Comparison of ENCODE assay signal across 7 mouse cellular contexts in genomic region chr2:167672212-167672685, GRCm38 (mm10). TPM values are rescaled to one million over a fixed set of nuclear protein-coding genes. Genes with fewer than 3 reads are reported as not detected.
DNase-seq lines count a peak whose midpoint lies in the region; ATAC-seq lines count a peak whose summit lies in the region.

No protein-coding gene starts in this region.

- H3K9me3 ChIP-seq in midbrain, embryonic 10.5 days (replicated peaks): no peaks in the 10 kb centered on the region
- no peaks in the 10 kb centered on the region for H3K9me3 ChIP-seq in midbrain, embryonic 15.5 days
- no peaks in the 10 kb centered on the region for H3K9me3 ChIP-seq in neural tube, embryonic 13.5 days

- 0 out of 2 replicates have a peak overlapping the region, but pooled peaks have one; percentile 4 for H3K4me3 ChIP-seq in midbrain, embryonic 10.5 days
- no peak overlapping the region for H3K4me3 ChIP-seq in midbrain, embryonic 15.5 days
- H3K4me3 ChIP-seq in neural tube, embryonic 13.5 days: no peak overlapping the region

- no peaks in the 10 kb centered on the region for H3K36me3 ChIP-seq in midbrain, embryonic 10.5 days
- no peaks in the 10 kb centered on the region for H3K36me3 ChIP-seq in midbrain, embryonic 15.5 days (replicated peaks)
- no peaks in the 10 kb centered on the region for H3K36me3 ChIP-seq in neural tube, embryonic 13.5 days

- H3K9ac ChIP-seq in midbrain, embryonic 15.5 days: no peak overlapping the region
- no peak overlapping the region for H3K9ac ChIP-seq in neural tube, embryonic 13.5 days

- no peak for ATAC-seq in midbrain, embryonic 15.5 days (replicated peaks)
- peak; percentile 86 for ATAC-seq in erythroblast, adult 5-6 weeks (replicated peaks; ENCODE audit: low FRiP score, poor library complexity, severe bottlenecking)
- ATAC-seq in neural tube, embryonic 13.5 days (ENCODE audit: low read depth): peak; percentile 79

- H3K4me1 ChIP-seq in midbrain, embryonic 10.5 days: peaks cover 16% of the 10 kb centered on the region
- peaks cover 2% of the 10 kb centered on the region; the same call in 1 of the 2 replicates for H3K4me1 ChIP-seq in midbrain, embryonic 15.5 days
- H3K4me1 ChIP-seq in neural tube, embryonic 13.5 days (replicated peaks): peaks cover 13% of the 10 kb centered on the region; the same call in 1 of the 2 replicates

- 52% methylated on average over 13 of the region's 13 CpGs for WGBS in midbrain, embryonic 10.5 days
- 22% methylated on average over 13 of the region's 13 CpGs for WGBS in midbrain, embryonic 15.5 days
- WGBS in neural tube, embryonic 13.5 days: 25% methylated on average over 13 of the region's 13 CpGs

- H3K27me3 ChIP-seq in midbrain, embryonic 10.5 days (ENCODE audit: low read depth, poor library complexity, severe bottlenecking): no peaks in the 10 kb centered on the region
- H3K27me3 ChIP-seq in midbrain, embryonic 15.5 days (replicated peaks): no peaks in the 10 kb centered on the region
- no peaks in the 10 kb centered on the region for H3K27me3 ChIP-seq in neural tube, embryonic 13.5 days

- no peak overlapping the region; the same call in 1 of the 2 replicates for H3K27ac ChIP-seq in midbrain, embryonic 10.5 days (replicated peaks)
- no peak overlapping the region for H3K27ac ChIP-seq in midbrain, embryonic 15.5 days
- peak overlapping the region; percentile 52; the same call in 1 of the 2 replicates for H3K27ac ChIP-seq in neural tube, embryonic 13.5 days (replicated peaks)

- DNase-seq in midbrain, embryonic 10.5 days (ENCODE audit: low spot score): peak; percentile 33
- peak; percentile 72 for DNase-seq in kidney, postnatal 10 days
- DNase-seq in urinary bladder, postnatal 36 days (ENCODE audit: low spot score in 2 of 2): no peak
- DNase-seq in c-Kit-positive CD71-positive TER-119-positive erythroid progenitor cells, embryonic 14.5 days (ENCODE audit: low spot score): no peak

- no peak overlapping the region for H3K4me2 ChIP-seq in midbrain, embryonic 15.5 days
- no peak overlapping the region; the same call in 1 of the 2 replicates for H3K4me2 ChIP-seq in neural tube, embryonic 13.5 days

RNA-seq across cellular contexts. Expression of gene Gm20431, which starts 11.0 kb away (rescaled TPM):
- 2.4 and 3.6 TPM in 2 replicates for polyA plus RNA-seq in midbrain, embryonic 10.5 days (2016; fragmentation: Nextera tagmentation; extraction: Ambion mirVana)
- polyA plus RNA-seq in midbrain, embryonic 15.5 days (2015; fragmentation: Nextera tagmentation; extraction: Ambion mirVana): 10.5 and 10.7 TPM in 2 replicates
- total RNA-seq in erythroblast, adult 5-6 weeks (2015; ENCODE audit: low replicate concordance): not detected in 2 replicates
- not detected in 2 replicates for total RNA-seq in erythroblast, adult 5-6 weeks (2017; ENCODE audit: low replicate concordance)
- 9.1 and 9.3 TPM in 2 replicates for polyA plus RNA-seq in neural tube, embryonic 13.5 days (2015; fragmentation: Nextera tagmentation; extraction: Ambion mirVana)

RNA-seq across cellular contexts. Expression of gene Cebpb, which starts 16.5 kb away (rescaled TPM):
- 0.30 and 0.48 TPM in 2 replicates for polyA plus RNA-seq in midbrain, embryonic 10.5 days (2016; fragmentation: Nextera tagmentation; extraction: Ambion mirVana)
- 1.3 and 2.0 TPM in 2 replicates for polyA plus RNA-seq in midbrain, embryonic 15.5 days (2015; fragmentation: Nextera tagmentation; extraction: Ambion mirVana)
- 8.8 and 9.0 TPM in 2 replicates for total RNA-seq in erythroblast, adult 5-6 weeks (2015; ENCODE audit: low replicate concordance)
- 7.3 and 14.8 TPM in 2 replicates for total RNA-seq in erythroblast, adult 5-6 weeks (2017; ENCODE audit: low replicate concordance)
- polyA plus RNA-seq in neural tube, embryonic 13.5 days (2015; fragmentation: Nextera tagmentation; extraction: Ambion mirVana): 2.2 and 2.3 TPM in 2 replicates

RNA-seq across cellular contexts. Expression of gene Tmem189, which starts 17.4 kb away (rescaled TPM):
- 35.7 and 35.8 TPM in 2 replicates for polyA plus RNA-seq in midbrain, embryonic 10.5 days (2016; fragmentation: Nextera tagmentation; extraction: Ambion mirVana)
- polyA plus RNA-seq in midbrain, embryonic 15.5 days (2015; fragmentation: Nextera tagmentation; extraction: Ambion mirVana): 33.4 and 37.9 TPM in 2 replicates
- total RNA-seq in erythroblast, adult 5-6 weeks (2015; ENCODE audit: low replicate concordance): 19.6 and 20.8 TPM in 2 replicates
- 23.7 and 52.9 TPM in 2 replicates for total RNA-seq in erythroblast, adult 5-6 weeks (2017; ENCODE audit: low replicate concordance)
- 40.1 and 41.9 TPM in 2 replicates for polyA plus RNA-seq in neural tube, embryonic 13.5 days (2015; fragmentation: Nextera tagmentation; extraction: Ambion mirVana)

RNA-seq across cellular contexts. Expression of gene Ube2v1, which starts 40.4 kb away (rescaled TPM):
- polyA plus RNA-seq in midbrain, embryonic 10.5 days (2016; fragmentation: Nextera tagmentation; extraction: Ambion mirVana): 410 and 413 TPM in 2 replicates
- 327 TPM in 2 replicates for polyA plus RNA-seq in midbrain, embryonic 15.5 days (2015; fragmentation: Nextera tagmentation; extraction: Ambion mirVana)
- 134 and 176 TPM in 2 replicates for total RNA-seq in erythroblast, adult 5-6 weeks (2015; ENCODE audit: low replicate concordance)
- 150 and 202 TPM in 2 replicates for total RNA-seq in erythroblast, adult 5-6 weeks (2017; ENCODE audit: low replicate concordance)
- 326 and 340 TPM in 2 replicates for polyA plus RNA-seq in neural tube, embryonic 13.5 days (2015; fragmentation: Nextera tagmentation; extraction: Ambion mirVana)

Comparison
In these comparisons a context has a peak if more than half of its experiments do, and no peak if none do; other contexts are left out.
1. DNase-seq: peak in midbrain, embryonic 10.5 days (single experiment) and kidney, postnatal 10 days (single experiment); none in urinary bladder, postnatal 36 days (0 of 2) and c-Kit-positive CD71-positive TER-119-positive erythroid progenitor cells, embryonic 14.5 days (single experiment).